Mouse (Mus musculus) kidney, embryonic 15.5 days (tissue): ENCODE measurements around the gene Ttll1. TPM values are rescaled to one million over a fixed set of nuclear protein-coding genes. Genes with fewer than 3 reads are reported as not detected.
"Not testable (repeated sequence)": the region's sequence is repeated elsewhere in the genome, so short reads cannot be mapped to it uniquely, and the experiment has no call there.

ENCODE experiments used
- ATAC-seq: fragments of 200-750 bp; cut with Nextera tagmentation; replicated peaks from 2 replicates; pipeline ENCODE4 v1.8.0; 2017; ENCODE audit warnings: moderate TSS enrichment; ENCODE audit not compliant: low FRiP score
- H3K27ac ChIP-seq: fragments of 300-500 bp; sonication (generic); 2 replicates; pipeline ENCODE4 v1.5.1; 2015; ENCODE audit warnings: mild to moderate bottlenecking, inconsistent platforms
- H3K27me3 ChIP-seq: fragments of 300-500 bp; sonication (generic); 2 replicates; pipeline ENCODE4 v1.6.1; 2015; ENCODE audit warnings: inconsistent platforms
- H3K36me3 ChIP-seq: fragments of 300-500 bp; sonication (generic); 2 replicates; pipeline ENCODE4 v1.6.1; 2015; ENCODE audit warnings: inconsistent platforms
- H3K4me1 ChIP-seq: fragments of 300-500 bp; sonication (generic); 2 replicates; pipeline ENCODE4 v1.6.1; 2015; ENCODE audit warnings: inconsistent platforms
- H3K4me2 ChIP-seq: fragments of 300-500 bp; sonication (generic); 2 replicates; pipeline ENCODE4 v1.6.1; 2015; ENCODE audit warnings: moderate library complexity, mild to moderate bottlenecking, inconsistent platforms
- H3K4me3 ChIP-seq: fragments of 300-500 bp; sonication (generic); replicated peaks from 2 replicates; pipeline ENCODE4 v1.5.1; 2015; ENCODE audit warnings: mild to moderate bottlenecking, inconsistent platforms
- H3K9ac ChIP-seq: fragments of 300-500 bp; sonication (generic); 2 replicates; pipeline ENCODE4 v1.6.1; 2015; ENCODE audit warnings: mild to moderate bottlenecking, inconsistent platforms
- H3K9me3 ChIP-seq: fragments of 300-500 bp; sonication (generic); replicated peaks from 2 replicates; pipeline ENCODE4 v1.6.1; 2016; ENCODE audit warnings: inconsistent platforms
- WGBS: fragments of 180-500 bp; shearing (Covaris S2); methylation state at CpG from one replicate; pipeline ENCODE4 v1.1.7; 2015; ENCODE audit warnings: mixed read lengths; 5-methylcytosine and 5-hydroxymethylcytosine counted together
- polyA plus RNA-seq: library from polyadenylated mRNA; unstranded; fragments of >200 nt; fragmentation: Nextera tagmentation; extraction: Ambion mirVana; gene quantifications from 2 replicates; pipeline ENCODE4 v1.2.1, GENCODE M21; 2015

The Ttll1 gene
- polyA plus RNA-seq, 1 experiment from 2014 or later, result 28.7 TPM

- WGBS, result 84% methylated on average over 6 of the region's 6 CpGs
- H3K4me1 ChIP-seq, result peaks cover 34% of the 10 kb centered on the region
- no peak overlapping the region for H3K27ac ChIP-seq
- H3K36me3 ChIP-seq, result no peaks in the 10 kb centered on the region
- no peak for ATAC-seq
- H3K4me2 ChIP-seq, result no peak overlapping the region
- H3K9ac ChIP-seq, result no peak overlapping the region
- H3K4me3 ChIP-seq, result no peak overlapping the region
- H3K9me3 ChIP-seq, result no peaks in the 10 kb centered on the region
- H3K27me3 ChIP-seq, result peaks cover 17% of the 10 kb centered on the region
Measured at GRCm38 (mm10) chr15:83520861-83521382, 10.2 kb upstream of the Ttll1 start.

GRCm38 (mm10) chr15:83518215-83519048, 7.7 kb upstream of the Ttll1 start:
- Histone ChIP-seq H3K27me3 (no peaks in the 10 kb centered on the region), H3K4me1 (peaks cover 23% of the 10 kb centered on the region), H3K9ac (no peak overlapping the region), H3K36me3 (no peaks in the 10 kb centered on the region), H3K9me3 (no peaks in the 10 kb centered on the region), H3K4me2 (peak overlapping the region; percentile 44; the same call in 1 of the 2 replicates), H3K27ac (no peak overlapping the region), H3K4me3 (no peak overlapping the region)
- ATAC-seq, result peak; percentile 69; the same call in 1 of the 2 replicates
- 35% methylated on average over 20 of the region's 20 CpGs for WGBS

GRCm38 (mm10) chr15:83515018-83515417, 4.3 kb upstream of the Ttll1 start:
- H3K36me3 ChIP-seq, result no peaks in the 10 kb centered on the region
- 79% methylated on average over 5 of the region's 5 CpGs for WGBS
- H3K9ac ChIP-seq, result no peak overlapping the region
- peaks cover 21% of the 10 kb centered on the region for H3K4me1 ChIP-seq
- H3K9me3 ChIP-seq, result no peaks in the 10 kb centered on the region
- no peak overlapping the region for H3K4me2 ChIP-seq
- no peak for ATAC-seq
- H3K27me3 ChIP-seq, result no peaks in the 10 kb centered on the region
- no peak overlapping the region for H3K4me3 ChIP-seq
- H3K27ac ChIP-seq, result no peak overlapping the region

- no peak for ATAC-seq
- 70% methylated on average over 13 of the region's 13 CpGs for WGBS
- Histone ChIP-seq H3K9ac (no peak overlapping the region), H3K27me3 (no peaks in the 10 kb centered on the region), H3K4me1 (peaks cover 13% of the 10 kb centered on the region), H3K4me2 (no peak overlapping the region), H3K27ac (no peak overlapping the region), H3K36me3 (no peaks in the 10 kb centered on the region), H3K9me3 (no peaks in the 10 kb centered on the region), H3K4me3 (no peak overlapping the region)
Measured at GRCm38 (mm10) chr15:83512489-83513281, 2.0 kb upstream of the Ttll1 start.

- peak overlapping the region; percentile 52 for H3K4me3 ChIP-seq
- peak overlapping the region; percentile 66 for H3K4me2 ChIP-seq
- H3K9ac ChIP-seq, result peak overlapping the region; percentile 52
- peak overlapping the region; percentile 38 for H3K27ac ChIP-seq
- peaks cover 13% of the 10 kb centered on the region for H3K4me1 ChIP-seq
- H3K9me3 ChIP-seq, result no peaks in the 10 kb centered on the region
- peak; percentile 57; the same call in 1 of the 2 replicates for ATAC-seq
- 29% methylated on average over 17 of the region's 17 CpGs for WGBS
- H3K36me3 ChIP-seq, result no peaks in the 10 kb centered on the region
- no peaks in the 10 kb centered on the region for H3K27me3 ChIP-seq
Measured at GRCm38 (mm10) chr15:83509950-83510804, 516 bp downstream of the Ttll1 start.

GRCm38 (mm10) chr15:83501483-83501882, 9.2 kb downstream of the Ttll1 start:
- not testable (repeated sequence) for H3K4me2 ChIP-seq, H3K4me3 ChIP-seq, H3K27ac ChIP-seq, H3K9me3 ChIP-seq, H3K4me1 ChIP-seq, H3K9ac ChIP-seq, ATAC-seq, H3K27me3 ChIP-seq
- H3K36me3 ChIP-seq, result peaks cover 42% of the 10 kb centered on the region
- WGBS, result 79% methylated on average over 6 of the region's 6 CpGs

- H3K27me3 ChIP-seq, result no peaks in the 10 kb centered on the region
- H3K4me3 ChIP-seq, result no peak overlapping the region
- no peak overlapping the region for H3K4me2 ChIP-seq
- H3K36me3 ChIP-seq, result peaks cover 53% of the 10 kb centered on the region
- H3K27ac ChIP-seq, result no peak overlapping the region
- H3K9ac ChIP-seq, result no peak overlapping the region
- WGBS, result 61% methylated on average over 3 of the region's 3 CpGs
- no peaks in the 10 kb centered on the region for H3K4me1 ChIP-seq
- ATAC-seq, result no peak
- no peaks in the 10 kb centered on the region for H3K9me3 ChIP-seq
Measured at GRCm38 (mm10) chr15:83500352-83500751, 10.3 kb downstream of the Ttll1 start.

- no peak for ATAC-seq
Measured at GRCm38 (mm10) chr15:83499211-83499755, 11.4 kb downstream of the Ttll1 start.

GRCm38 (mm10) chr15:83497299-83497698, 13.4 kb downstream of the Ttll1 start:
- Histone ChIP-seq H3K9ac (no peak overlapping the region), H3K27ac (no peak overlapping the region), H3K4me3 (no peak overlapping the region), H3K36me3 (peaks cover 69% of the 10 kb centered on the region), H3K27me3 (no peaks in the 10 kb centered on the region), H3K4me1 (no peaks in the 10 kb centered on the region; the same call in 1 of the 2 replicates), H3K9me3 (no peaks in the 10 kb centered on the region), H3K4me2 (no peak overlapping the region)
- 93% methylated on average over 6 of the region's 6 CpGs for WGBS
- no peak for ATAC-seq

More at GRCm38 (mm10) chr15:83499211-83499755, 11.4 kb downstream of the Ttll1 start:
- no peak overlapping the region for H3K4me3 ChIP-seq
- no peak overlapping the region for H3K9ac ChIP-seq
- H3K36me3 ChIP-seq, result peaks cover 61% of the 10 kb centered on the region
- no peak overlapping the region for H3K4me2 ChIP-seq
- 89% methylated on average over 10 of the region's 10 CpGs for WGBS
- no peak overlapping the region for H3K27ac ChIP-seq
- no peaks in the 10 kb centered on the region for H3K9me3 ChIP-seq
- H3K27me3 ChIP-seq, result no peaks in the 10 kb centered on the region
- no peaks in the 10 kb centered on the region; the same call in 1 of the 2 replicates for H3K4me1 ChIP-seq

GRCm38 (mm10) chr15:83495787-83496367, 14.8 kb downstream of the Ttll1 start:
- H3K9ac ChIP-seq, result no peak overlapping the region
- H3K27me3 ChIP-seq, result no peaks in the 10 kb centered on the region
- WGBS, result 77% methylated on average over 22 of the region's 22 CpGs
- peaks cover 75% of the 10 kb centered on the region for H3K36me3 ChIP-seq
- H3K4me3 ChIP-seq, result no peak overlapping the region
- H3K27ac ChIP-seq, result no peak overlapping the region
- ATAC-seq, result no peak
- H3K9me3 ChIP-seq, result no peaks in the 10 kb centered on the region
- no peak overlapping the region for H3K4me2 ChIP-seq
- H3K4me1 ChIP-seq, result no peaks in the 10 kb centered on the region; the same call in 1 of the 2 replicates

- WGBS, result 77% methylated on average over 3 of the region's 3 CpGs
- no peaks in the 10 kb centered on the region for H3K27me3 ChIP-seq
- no peaks in the 10 kb centered on the region for H3K9me3 ChIP-seq
- H3K4me1 ChIP-seq, result no peaks in the 10 kb centered on the region; the same call in 1 of the 2 replicates
- H3K36me3 ChIP-seq, result peaks cover 75% of the 10 kb centered on the region
- H3K4me3 ChIP-seq, result no peak overlapping the region
- no peak for ATAC-seq
- H3K27ac ChIP-seq, result no peak overlapping the region
- no peak overlapping the region for H3K4me2 ChIP-seq
- no peak overlapping the region for H3K9ac ChIP-seq
Measured at GRCm38 (mm10) chr15:83495195-83495594, 15.5 kb downstream of the Ttll1 start.
